Mouse (Mus musculus) testis, adult 10 weeks (tissue): ENCODE measurements around the gene Fam43b. TPM values are rescaled to one million over a fixed set of nuclear protein-coding genes. Genes with fewer than 3 reads are reported as not detected.

ENCODE experiments used
- polyA plus RNA-seq: library from polyadenylated mRNA; stranded (reverse); fragments of 350-450 nt; fragmentation: Illumina TruSeq; extraction: RNeasy Lipid Tissue Mini Kit (QIAGEN cat#74804); gene quantifications from one replicate; pipeline ENCODE4 v1.2.3, GENCODE M21; 2014; ENCODE audit warnings: low read depth, low replicate concordance

Fam43b gene
- polyA plus RNA-seq = not detected

GRCm38 (mm10) chr4:138395971-138396645 lies at the start of gene Fam43b:
Gene Fam43b (minus strand): TSS chr4:138396528.

DNA sequence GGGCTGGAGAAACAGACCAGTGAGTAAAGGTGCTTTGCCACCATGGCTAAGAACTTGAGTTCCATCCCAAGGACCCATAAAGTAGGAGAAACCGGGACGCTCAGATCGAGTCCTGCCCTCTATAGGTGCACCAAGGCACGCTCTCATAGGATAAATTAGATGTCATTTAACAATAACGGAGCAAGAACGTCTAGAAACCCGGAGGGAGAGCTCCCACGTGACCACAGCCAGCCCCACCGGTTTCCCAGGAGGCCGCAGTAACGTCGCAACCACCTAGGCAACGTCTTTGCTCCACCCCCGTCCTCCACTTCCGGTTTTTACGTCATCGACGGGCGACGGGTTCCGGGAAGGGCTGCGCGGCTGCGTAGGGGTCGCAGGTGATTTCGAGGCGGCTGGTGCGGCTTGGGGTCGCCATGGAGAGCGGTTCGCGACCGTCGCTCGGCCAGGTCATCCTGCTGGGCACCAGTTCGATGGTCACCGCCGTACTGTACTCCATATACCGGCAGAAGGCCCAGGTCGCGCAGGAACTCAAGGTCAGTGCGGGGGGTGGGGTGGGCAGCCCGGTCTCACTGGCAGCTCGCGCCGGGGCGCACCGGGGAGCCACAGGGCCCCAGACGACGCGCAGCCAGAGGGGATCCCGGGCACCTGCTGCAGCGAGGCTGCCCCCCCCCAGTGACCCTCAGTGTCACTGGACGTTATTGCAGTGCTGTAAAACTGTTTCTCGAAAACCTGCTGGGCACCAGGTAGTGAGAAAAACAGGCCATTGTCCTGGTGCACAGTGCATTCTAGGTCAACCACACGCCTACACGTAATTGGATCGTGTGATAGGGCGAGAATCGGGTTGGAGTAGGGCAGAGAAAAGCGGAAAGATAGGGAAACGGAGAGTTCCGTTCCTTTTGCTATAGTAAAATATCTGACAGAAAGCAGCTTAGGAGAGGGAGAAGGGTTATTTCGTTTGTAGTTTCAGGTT lies 38.3 kb upstream of the Fam43b start, which contains the start of gene Mul1:
Mul1 (plus strand) TSS at position 325 of the 970 bp plus-strand sequence.

GRCm38 (mm10) chr4:138367641-138368497 lies 28.5 kb downstream of the Fam43b start, which contains the start of gene Cda:
Gene Cda (minus strand): TSS chr4:138367992.

Other genes starting within 250 kb of the Fam43b start
- gene Hp1bp3, start 180.2 kb downstream of the Fam43b start, polyA plus RNA-seq = 39.1 TPM
- 0.41 TPM for gene Sh2d5, start 146.1 kb downstream of the Fam43b start, polyA plus RNA-seq
- gene Kif17, start 146.1 kb downstream of the Fam43b start, polyA plus RNA-seq = 7.0 TPM
- gene Ddost, start 91.8 kb downstream of the Fam43b start, polyA plus RNA-seq = 21.6 TPM
- 55.3 TPM for gene Pink1, start 70.2 kb downstream of the Fam43b start, polyA plus RNA-seq
- gene Cda, start 28.5 kb downstream of the Fam43b start, polyA plus RNA-seq = not detected
- gene Mul1, start 38.1 kb upstream of the Fam43b start, polyA plus RNA-seq = 17.1 TPM
- gene Camk2n1, start 57.8 kb upstream of the Fam43b start, polyA plus RNA-seq = 40.9 TPM
- 4.6 TPM for gene Vwa5b1, start 239.4 kb upstream of the Fam43b start, polyA plus RNA-seq